Mouse (Mus musculus) limb, embryonic 15.5 days (tissue): Measurements from ENCODE around the gene Lima1. TPM values are rescaled to one million over a fixed set of nuclear protein-coding genes. Genes with fewer than 3 reads are reported as not detected.
A peak's percentile ranks its signal among the peaks of the same experiment; 100 is the strongest.

Experiments used
- ATAC-seq: fragments of 200-750 bp; cut with Nextera tagmentation; 2 replicates; pipeline ENCODE4 v1.8.0; 2017; ENCODE audit warnings: low read depth, moderate TSS enrichment; ENCODE audit not compliant: insufficient number of reproducible peaks, low FRiP score, low TSS enrichment
- H3K27ac ChIP-seq: fragments of 300-500 bp; sonication (generic); 2 replicates; pipeline ENCODE4 v1.5.1; 2015; ENCODE audit warnings: moderate library complexity, mild to moderate bottlenecking, inconsistent platforms
- H3K27me3 ChIP-seq: fragments of 300-500 bp; sonication (generic); 2 replicates; pipeline ENCODE4 v1.6.1; 2015; ENCODE audit warnings: inconsistent platforms
- H3K36me3 ChIP-seq: fragments of 300-500 bp; sonication (generic); 2 replicates; pipeline ENCODE4 v1.6.1; 2015; ENCODE audit warnings: inconsistent platforms
- H3K4me1 ChIP-seq: fragments of 300-500 bp; sonication (generic); 2 replicates; pipeline ENCODE4 v1.6.1; 2015; ENCODE audit warnings: inconsistent platforms
- H3K4me2 ChIP-seq: fragments of 300-500 bp; sonication (generic); 2 replicates; pipeline ENCODE4 v1.6.1; 2015; ENCODE audit warnings: mild to moderate bottlenecking, inconsistent platforms
- H3K4me3 ChIP-seq: fragments of 300-500 bp; sonication (generic); 2 replicates; pipeline ENCODE4 v1.5.1; 2015; ENCODE audit warnings: mild to moderate bottlenecking, inconsistent platforms
- H3K9ac ChIP-seq: fragments of 300-500 bp; sonication (generic); 2 replicates; pipeline ENCODE4 v1.6.1; 2015; ENCODE audit warnings: inconsistent platforms
- H3K9me3 ChIP-seq: fragments of 300-500 bp; sonication (generic); 2 replicates; pipeline ENCODE4 v1.6.1; 2016; ENCODE audit warnings: inconsistent platforms
- WGBS: fragments of 180-500 bp; shearing (Covaris S2); methylation state at CpG from one replicate; pipeline ENCODE4 v1.1.7; 2015; 5-methylcytosine and 5-hydroxymethylcytosine counted together
- polyA plus RNA-seq: library from polyadenylated mRNA; unstranded; fragments of >200 nt; fragmentation: Nextera tagmentation; extraction: Ambion mirVana; gene quantifications from 2 replicates; pipeline ENCODE4 v1.2.1, GENCODE M21; 2015

The Lima1 gene
- polyA plus RNA-seq, 1 experiment from 2014 or later, result 91.6 TPM

- H3K27me3 ChIP-seq, result no peaks in the 10 kb centered on the region
- no peak overlapping the region for H3K4me2 ChIP-seq
- H3K4me3 ChIP-seq, result no peak overlapping the region
- no peak overlapping the region for H3K9ac ChIP-seq
- no peaks in the 10 kb centered on the region for H3K36me3 ChIP-seq
- no peak overlapping the region for H3K27ac ChIP-seq
- no peaks in the 10 kb centered on the region for H3K9me3 ChIP-seq
- WGBS, result 69% methylated on average over 3 of the region's 3 CpGs
- ATAC-seq, result no peak
- peaks cover 16% of the 10 kb centered on the region for H3K4me1 ChIP-seq
Measured at GRCm38 (mm10) chr15:99850265-99850664, 25.0 kb downstream of the Lima1 start.

GRCm38 (mm10) chr15:99847937-99848336, 27.3 kb downstream of the Lima1 start:
- H3K9me3 ChIP-seq, result no peaks in the 10 kb centered on the region
- 0 out of 2 replicates have a peak overlapping the region, but pooled peaks have one; percentile 19 for H3K4me2 ChIP-seq
- H3K27ac ChIP-seq, result peak overlapping the region; percentile 79
- H3K36me3 ChIP-seq, result no peaks in the 10 kb centered on the region
- peak; percentile 76 for ATAC-seq
- H3K9ac ChIP-seq, result no peak overlapping the region
- H3K4me1 ChIP-seq, result peaks cover 16% of the 10 kb centered on the region
- H3K4me3 ChIP-seq, result no peak overlapping the region
- WGBS, result 16% methylated on average over 8 of the region's 8 CpGs
- no peaks in the 10 kb centered on the region for H3K27me3 ChIP-seq

- Histone ChIP-seq H3K4me1 (peaks cover 16% of the 10 kb centered on the region), H3K4me3 (no peak overlapping the region), H3K9me3 (no peaks in the 10 kb centered on the region), H3K4me2 (0 out of 2 replicates have a peak overlapping the region, but pooled peaks have one; percentile 19), H3K9ac (no peak overlapping the region), H3K36me3 (no peaks in the 10 kb centered on the region), H3K27ac (peak overlapping the region; percentile 79), H3K27me3 (no peaks in the 10 kb centered on the region)
- ATAC-seq, result no peak
- WGBS, result 37% methylated on average over 13 of the region's 13 CpGs
Measured at GRCm38 (mm10) chr15:99847207-99847881, 27.9 kb downstream of the Lima1 start.

- Histone ChIP-seq H3K36me3 (0 out of 2 replicates have a peak, but pooled peaks cover 3% of the 10 kb centered on the region), H3K27ac (no peak overlapping the region), H3K4me2 (no peak overlapping the region), H3K4me1 (peaks cover 16% of the 10 kb centered on the region), H3K9ac (no peak overlapping the region), H3K4me3 (no peak overlapping the region), H3K9me3 (no peaks in the 10 kb centered on the region), H3K27me3 (no peaks in the 10 kb centered on the region)
- 30% methylated on average over 6 of the region's 6 CpGs for whole genome bisulfite sequencing
- ATAC-seq, result no peak
Measured at GRCm38 (mm10) chr15:99846633-99847032, 28.6 kb downstream of the Lima1 start.

GRCm38 (mm10) chr15:99843856-99844255, 31.4 kb downstream of the Lima1 start:
- no peak overlapping the region for H3K4me2 ChIP-seq
- ATAC-seq, result no peak
- 0 out of 2 replicates have a peak, but pooled peaks cover 3% of the 10 kb centered on the region for H3K36me3 ChIP-seq
- H3K4me1 ChIP-seq, result peaks cover 21% of the 10 kb centered on the region
- WGBS, result 83% methylated on average over 3 of the region's 3 CpGs
- no peaks in the 10 kb centered on the region for H3K27me3 ChIP-seq
- H3K4me3 ChIP-seq, result no peak overlapping the region
- H3K27ac ChIP-seq, result no peak overlapping the region
- H3K9me3 ChIP-seq, result no peaks in the 10 kb centered on the region
- no peak overlapping the region for H3K9ac ChIP-seq

- no peak for ATAC-seq
Measured at GRCm38 (mm10) chr15:99839910-99840309, 35.3 kb downstream of the Lima1 start.

GRCm38 (mm10) chr15:99839165-99839840, 36.0 kb downstream of the Lima1 start:
- Histone ChIP-seq H3K9ac (no peak overlapping the region), H3K36me3 (0 out of 2 replicates have a peak, but pooled peaks cover 3% of the 10 kb centered on the region), H3K4me1 (peaks cover 12% of the 10 kb centered on the region), H3K27me3 (no peaks in the 10 kb centered on the region), H3K9me3 (no peaks in the 10 kb centered on the region), H3K4me2 (no peak overlapping the region), H3K27ac (no peak overlapping the region), H3K4me3 (no peak overlapping the region)
- 74% methylated on average over 13 of the region's 13 CpGs for WGBS
- ATAC-seq, result no peak

More at GRCm38 (mm10) chr15:99839910-99840309, 35.3 kb downstream of the Lima1 start:
- Histone ChIP-seq H3K27me3 (no peaks in the 10 kb centered on the region), H3K27ac (no peak overlapping the region), H3K9ac (no peak overlapping the region), H3K4me2 (no peak overlapping the region), H3K4me1 (peaks cover 12% of the 10 kb centered on the region), H3K4me3 (no peak overlapping the region), H3K36me3 (0 out of 2 replicates have a peak, but pooled peaks cover 3% of the 10 kb centered on the region), H3K9me3 (no peaks in the 10 kb centered on the region)
- 74% methylated on average over 2 of the region's 2 CpGs for WGBS

GRCm38 (mm10) chr15:99837561-99837960, 37.7 kb downstream of the Lima1 start:
- H3K9me3 ChIP-seq, result no peaks in the 10 kb centered on the region
- ATAC-seq, result no peak
- 66% methylated on average over 7 of the region's 7 CpGs for WGBS
- no peaks in the 10 kb centered on the region for H3K27me3 ChIP-seq
- H3K9ac ChIP-seq, result no peak overlapping the region
- peak overlapping the region; percentile 8; the same call in 1 of the 2 replicates for H3K27ac ChIP-seq
- 0 out of 2 replicates have a peak, but pooled peaks cover 3% of the 10 kb centered on the region for H3K36me3 ChIP-seq
- H3K4me1 ChIP-seq, result peaks cover 12% of the 10 kb centered on the region
- no peak overlapping the region for H3K4me3 ChIP-seq
- no peak overlapping the region for H3K4me2 ChIP-seq

GRCm38 (mm10) chr15:99835191-99835590, 40.1 kb downstream of the Lima1 start:
- peak overlapping the region; percentile 28; the same call in 1 of the 2 replicates for H3K27ac ChIP-seq
- WGBS, result 56% methylated on average over 9 of the region's 9 CpGs
- ATAC-seq, result 0 out of 2 replicates have a peak, but pooled peaks have one; percentile 53

GRCm38 (mm10) chr15:99834681-99835080, 40.6 kb downstream of the Lima1 start:
- Histone ChIP-seq H3K36me3 (no peaks in the 10 kb centered on the region), H3K4me2 (no peak overlapping the region), H3K27me3 (no peaks in the 10 kb centered on the region), H3K9me3 (no peaks in the 10 kb centered on the region), H3K4me3 (no peak overlapping the region), H3K27ac (0 out of 2 replicates have a peak overlapping the region, but pooled peaks have one; percentile 28), H3K4me1 (peaks cover 12% of the 10 kb centered on the region), H3K9ac (no peak overlapping the region)
- WGBS, result 68% methylated on average over 3 of the region's 3 CpGs
- ATAC-seq, result no peak

More at GRCm38 (mm10) chr15:99835191-99835590, 40.1 kb downstream of the Lima1 start:
- Histone ChIP-seq H3K4me1 (peaks cover 12% of the 10 kb centered on the region), H3K4me2 (no peak overlapping the region), H3K27me3 (no peaks in the 10 kb centered on the region), H3K9ac (no peak overlapping the region), H3K9me3 (no peaks in the 10 kb centered on the region), H3K36me3 (no peaks in the 10 kb centered on the region), H3K4me3 (no peak overlapping the region)

GRCm38 (mm10) chr15:99833648-99834454, 41.4 kb downstream of the Lima1 start:
- H3K27ac ChIP-seq, result peak overlapping the region; percentile 1; the same call in 1 of the 2 replicates
- H3K4me3 ChIP-seq, result no peak overlapping the region
- H3K4me1 ChIP-seq, result peaks cover 7% of the 10 kb centered on the region
- no peaks in the 10 kb centered on the region for H3K9me3 ChIP-seq
- no peak overlapping the region for H3K9ac ChIP-seq
- 73% methylated on average over 5 of the region's 5 CpGs for WGBS
- H3K36me3 ChIP-seq, result no peaks in the 10 kb centered on the region
- H3K27me3 ChIP-seq, result no peaks in the 10 kb centered on the region
- ATAC-seq, result no peak
- H3K4me2 ChIP-seq, result no peak overlapping the region
